Mouse (Mus musculus) neural tube, embryonic 13.5 days (tissue): ENCODE results near the gene Wdr37. TPM values are rescaled to one million over a fixed set of nuclear protein-coding genes. Genes with fewer than 3 reads are reported as not detected.
A peak's percentile ranks its signal among the peaks of the same experiment; 100 is the strongest.

Experiments
- ATAC-seq: fragments of 200-750 bp; cut with Nextera tagmentation; 2 replicates; pipeline ENCODE4 v1.8.0; 2017; ENCODE audit warnings: low read depth, mild to moderate bottlenecking, moderate TSS enrichment, moderate library complexity
- H3K27ac ChIP-seq: fragments of 300-500 bp; sonication (generic); replicated peaks from 2 replicates; pipeline ENCODE4 v1.5.1; 2015; ENCODE audit warnings: moderate library complexity, mild to moderate bottlenecking, inconsistent platforms
- H3K27me3 ChIP-seq: fragments of 300-500 bp; sonication (generic); 2 replicates; pipeline ENCODE4 v1.6.1; 2015; ENCODE audit warnings: mild to moderate bottlenecking, inconsistent platforms
- H3K36me3 ChIP-seq: fragments of 300-500 bp; sonication (generic); 2 replicates; pipeline ENCODE4 v1.6.1; 2015; ENCODE audit warnings: mild to moderate bottlenecking, inconsistent platforms
- H3K4me1 ChIP-seq: fragments of 300-500 bp; sonication (generic); replicated peaks from 2 replicates; pipeline ENCODE4 v1.6.1; 2015; ENCODE audit warnings: inconsistent platforms
- H3K4me2 ChIP-seq: fragments of 300-500 bp; sonication (generic); 2 replicates; pipeline ENCODE4 v1.6.1; 2015; ENCODE audit warnings: inconsistent platforms, mild to moderate bottlenecking, moderate library complexity
- H3K4me3 ChIP-seq: fragments of 300-500 bp; sonication (generic); 2 replicates; pipeline ENCODE4 v1.5.1; 2015; ENCODE audit warnings: mild to moderate bottlenecking, inconsistent platforms
- H3K9ac ChIP-seq: fragments of 300-500 bp; sonication (generic); 2 replicates; pipeline ENCODE4 v1.6.1; 2015; ENCODE audit warnings: moderate library complexity, mild to moderate bottlenecking, inconsistent platforms
- H3K9me3 ChIP-seq: fragments of 300-500 bp; sonication (generic); 2 replicates; pipeline ENCODE4 v1.6.1; 2016; ENCODE audit warnings: inconsistent platforms
- WGBS: fragments of 180-500 bp; shearing (Covaris S2); methylation state at CpG from one replicate; pipeline ENCODE4 v1.1.7; 2015; 5-methylcytosine and 5-hydroxymethylcytosine counted together
- microRNA-seq: library from miRNA; unstranded; fragments of <30 nt; microRNA quantifications from one replicate; pipeline ENCODE4, GENCODE M21; 2016
- polyA plus RNA-seq: library from polyadenylated mRNA; unstranded; fragments of >200 nt; fragmentation: Nextera tagmentation; extraction: Ambion mirVana; gene quantifications from 2 replicates; pipeline ENCODE4 v1.2.1, GENCODE M21; 2015

Wdr37 gene
- polyA plus RNA-seq, 1 experiment from 2014 or later = 49.4 TPM

- Histone ChIP-seq H3K4me1 (peaks cover 5% of the 10 kb centered on the region), H3K36me3 (no peaks in the 10 kb centered on the region), H3K4me3 (no peak overlapping the region), H3K9me3 (no peaks in the 10 kb centered on the region), H3K27ac (no peak overlapping the region), H3K9ac (no peak overlapping the region), H3K4me2 (0 out of 2 replicates have a peak overlapping the region, but pooled peaks have one; percentile 20), H3K27me3 (no peaks in the 10 kb centered on the region)
- ATAC-seq = peak; percentile 67
- WGBS = 34% methylated on average over 9 of the region's 9 CpGs
These were observed 86.5 kb downstream of the Wdr37 start for GRCm38 (mm10) chr13:8785185-8785584.

- no peak overlapping the region for H3K4me3 ChIP-seq
- 82% methylated on average over 14 of the region's 14 CpGs for WGBS
- 0 out of 2 replicates have a peak overlapping the region, but pooled peaks have one; percentile 20 for H3K4me2 ChIP-seq
- no peak overlapping the region for H3K9ac ChIP-seq
- H3K36me3 ChIP-seq = no peaks in the 10 kb centered on the region
- H3K27me3 ChIP-seq = no peaks in the 10 kb centered on the region
- 0 out of 2 replicates have a peak, but pooled peaks have one; percentile 10 for ATAC-seq
- H3K27ac ChIP-seq = no peak overlapping the region
- H3K4me1 ChIP-seq = peaks cover 5% of the 10 kb centered on the region
- no peaks in the 10 kb centered on the region for H3K9me3 ChIP-seq
These were observed 87.2 kb downstream of the Wdr37 start for GRCm38 (mm10) chr13:8784308-8785061.

GRCm38 (mm10) chr13:8783686-8784307 is 87.9 kb downstream of the Wdr37 start:
- no peaks in the 10 kb centered on the region for H3K9me3 ChIP-seq
- H3K9ac ChIP-seq = no peak overlapping the region
- no peak for ATAC-seq
- H3K4me1 ChIP-seq = peaks cover 5% of the 10 kb centered on the region
- H3K27ac ChIP-seq = no peak overlapping the region
- no peaks in the 10 kb centered on the region for H3K36me3 ChIP-seq
- no peak overlapping the region for H3K4me3 ChIP-seq
- no peak overlapping the region for H3K4me2 ChIP-seq
- WGBS = 86% methylated on average over 10 of the region's 10 CpGs
- no peaks in the 10 kb centered on the region for H3K27me3 ChIP-seq

GRCm38 (mm10) chr13:8782636-8783035 is 89.1 kb downstream of the Wdr37 start:
- Histone ChIP-seq H3K27ac (no peak overlapping the region), H3K4me2 (no peak overlapping the region), H3K9me3 (no peaks in the 10 kb centered on the region), H3K4me1 (peaks cover 5% of the 10 kb centered on the region), H3K27me3 (no peaks in the 10 kb centered on the region), H3K36me3 (no peaks in the 10 kb centered on the region), H3K4me3 (no peak overlapping the region), H3K9ac (no peak overlapping the region)
- no peak for ATAC-seq
- 58% methylated on average over 4 of the region's 4 CpGs for WGBS

- 54% methylated on average over 4 of the region's 4 CpGs for whole genome bisulfite sequencing
- H3K4me3 ChIP-seq = no peak overlapping the region
- H3K36me3 ChIP-seq = no peaks in the 10 kb centered on the region
- no peak overlapping the region for H3K9ac ChIP-seq
- H3K27me3 ChIP-seq = no peaks in the 10 kb centered on the region
- H3K27ac ChIP-seq = no peak overlapping the region
- ATAC-seq = no peak
- H3K4me2 ChIP-seq = no peak overlapping the region
- no peaks in the 10 kb centered on the region for H3K9me3 ChIP-seq
- H3K4me1 ChIP-seq = peaks cover 5% of the 10 kb centered on the region
These were observed 91.3 kb downstream of the Wdr37 start for GRCm38 (mm10) chr13:8780441-8780840.

GRCm38 (mm10) chr13:8770616-8771015 is 101.1 kb downstream of the Wdr37 start:
- H3K4me1 ChIP-seq = no peaks in the 10 kb centered on the region
- ATAC-seq = no peak
- no peak overlapping the region for H3K9ac ChIP-seq
- H3K4me2 ChIP-seq = no peak overlapping the region
- H3K9me3 ChIP-seq = no peaks in the 10 kb centered on the region; the same call in 1 of the 2 replicates
- WGBS = 56% methylated on average over 4 of the region's 4 CpGs
- H3K4me3 ChIP-seq = no peak overlapping the region
- no peaks in the 10 kb centered on the region for H3K36me3 ChIP-seq
- H3K27me3 ChIP-seq = no peaks in the 10 kb centered on the region
- H3K27ac ChIP-seq = no peak overlapping the region

- no peak overlapping the region for H3K4me2 ChIP-seq
- H3K9ac ChIP-seq = no peak overlapping the region
- no peak overlapping the region for H3K4me3 ChIP-seq
- H3K9me3 ChIP-seq = no peaks in the 10 kb centered on the region; the same call in 1 of the 2 replicates
- peak; percentile 32; the same call in 1 of the 2 replicates for ATAC-seq
- 98% methylated on average over 6 of the region's 7 CpGs for WGBS
- no peaks in the 10 kb centered on the region for H3K36me3 ChIP-seq
- no peaks in the 10 kb centered on the region for H3K27me3 ChIP-seq
- no peak overlapping the region for H3K27ac ChIP-seq
- no peaks in the 10 kb centered on the region for H3K4me1 ChIP-seq
These were observed 102.0 kb downstream of the Wdr37 start for GRCm38 (mm10) chr13:8769654-8770227.

- no peaks in the 10 kb centered on the region for H3K4me1 ChIP-seq
- no peak overlapping the region for H3K9ac ChIP-seq
- no peaks in the 10 kb centered on the region for H3K27me3 ChIP-seq
- no peak for ATAC-seq
- no peaks in the 10 kb centered on the region for H3K36me3 ChIP-seq
- no peak overlapping the region for H3K27ac ChIP-seq
- 84% methylated on average over 8 of the region's 8 CpGs for WGBS
- no peaks in the 10 kb centered on the region for H3K9me3 ChIP-seq
- no peak overlapping the region for H3K4me3 ChIP-seq
- H3K4me2 ChIP-seq = no peak overlapping the region
These were observed 110.8 kb downstream of the Wdr37 start for GRCm38 (mm10) chr13:8760940-8761339.

Small RNA genes within 50 kb of the gene (microRNA-seq; reads per million reads assigned to microRNA genes)
- not detected for gene Gm22750

Other genes starting within 250 kb of the Wdr37 start
- gene Idi1, start 13.6 kb upstream of the Wdr37 start, polyA plus RNA-seq = 84.2 and 90.0 TPM in 2 replicates
- gene Gm9745, start 76.3 kb upstream of the Wdr37 start, polyA plus RNA-seq = not detected in 2 replicates
- not detected in 2 replicates for gene Idi2, start 81.0 kb upstream of the Wdr37 start, polyA plus RNA-seq
- 71.8 and 76.8 TPM in 2 replicates for gene Gtpbp4, start 124.2 kb upstream of the Wdr37 start, polyA plus RNA-seq
- gene Larp4b, start 222.0 kb upstream of the Wdr37 start, polyA plus RNA-seq = 31.6 and 35.8 TPM in 2 replicates